ENCODE assay signal across 11 mouse cellular contexts in genomic region chr4:94523321-94523720, GRCm38 (mm10). TPM values are rescaled to one million over a fixed set of nuclear protein-coding genes. Genes with fewer than 3 reads are reported as not detected.
DNase-seq lines count a peak whose midpoint lies in the region; ATAC-seq and TF ChIP-seq lines count a peak whose summit lies in the region.
"Had no signal": no experiment of that assay in that cellular context is flagged by ENCODE, and none has a peak within 500 bp of the region (broad histone marks: within the 10 kb centered on the region; RNA-seq: fewer than 3 reads in every experiment).

No protein-coding gene starts in this region.

- TF ChIP-seq CTCF in lung, embryonic 14.5 days (IDR thresholded peaks at IDR 0.05; ENCODE audit: low read depth), result peak; percentile 48
- TF ChIP-seq CTCF in Patski (IDR thresholded peaks at IDR 0.05), result peak; percentile 22

- no peak for ATAC-seq in lung, embryonic 14.5 days (ENCODE audit: insufficient read depth)
- no peak for ATAC-seq in Patski

- H3K9ac ChIP-seq in lung, embryonic 14.5 days, result no peak overlapping the region
- H3K9ac ChIP-seq: lung, embryonic 15.5 days had no signal

- in situ Hi-C loops in Patski (cut with MboI; ENCODE audit: low pct_unique_long_range_greater_than_20kb), result loop anchor here (25.0 kb wide), 1 partner anchor 511 kb away; no protein-coding TSS in a partner anchor

- no peaks in the 10 kb centered on the region for H3K9me3 ChIP-seq in lung, embryonic 14.5 days (ENCODE audit: low read depth, low read length)
- H3K9me3 ChIP-seq: heart, embryonic 10.5 days; lung, embryonic 15.5 days had no signal

- no peaks in the 10 kb centered on the region for H3K27me3 ChIP-seq in lung, embryonic 14.5 days (ENCODE audit: insufficient read depth, low read length)
- H3K27me3 ChIP-seq in Patski, result no peaks in the 10 kb centered on the region
- H3K27me3 ChIP-seq: lung, embryonic 15.5 days had no signal

- H3K4me2 ChIP-seq in lung, embryonic 14.5 days, result no peak overlapping the region
- H3K4me2 ChIP-seq: lung, embryonic 15.5 days had no signal

- CTCF ChIA-PET in Patski (lab: Charles Lee), result no interaction called here

- H3K36me3 ChIP-seq in lung, embryonic 14.5 days (ENCODE audit: insufficient read depth), result 0 out of 2 replicates have a peak, but pooled peaks cover 7% of the 10 kb centered on the region
- H3K36me3 ChIP-seq: heart, embryonic 10.5 days; lung, embryonic 15.5 days had no signal

- peak; percentile 1 for DNase-seq in heart, adult 8-10 months (ENCODE audit: low spot score)
- DNase-seq in heart, postnatal 36 days, result no peak
- peak; percentile 55 for DNase-seq in lung, embryonic 14.5 days
- DNase-seq in lung, postnatal 14 days, result no peak
- no peak for DNase-seq in Patski (ENCODE audit: low read depth, low spot score)
- peak; percentile 14 for DNase-seq in retina, postnatal 1 day
- DNase-seq in testis, postnatal 14 days (ENCODE audit: low spot score), result no peak
- DNase-seq: kidney, adult 8-10 months; thymus, postnatal 4 days had no signal

- POLR2A ChIA-PET in Patski (lab: Charles Lee), result no interaction called here

- intact Hi-C loops in heart, postnatal 36 days (cut with DNase I), result no loop called here

- H3K27ac ChIP-seq in lung, embryonic 14.5 days (ENCODE audit: low read depth), result no peak overlapping the region
- H3K27ac ChIP-seq: heart, embryonic 10.5 days; lung, embryonic 15.5 days had no signal

- no peaks in the 10 kb centered on the region for H3K4me1 ChIP-seq in lung, embryonic 14.5 days (ENCODE audit: insufficient read depth)
- H3K4me1 ChIP-seq: heart, embryonic 10.5 days; lung, embryonic 15.5 days had no signal

- no peak overlapping the region for H3K4me3 ChIP-seq in lung, embryonic 14.5 days (ENCODE audit: low read depth, low read length)
- H3K4me3 ChIP-seq: heart, embryonic 10.5 days; lung, embryonic 15.5 days had no signal

RNA-seq across cellular contexts. Expression of gene Gm10306, which starts 33.0 kb away (rescaled TPM):
- not detected for total RNA-seq in heart, adult 8-10 months (2022)
- not detected for total RNA-seq in heart, postnatal 36 days (2021)
- not detected in 2 replicates for polyA plus RNA-seq in lung, embryonic 14.5 days (2014; fragmentation: Nextera tagmentation; extraction: Ambion mirVana)
- 0.14 TPM for polyA plus RNA-seq in Patski (2021)
- polyA plus RNA-seq: heart, embryonic 10.5 days; lung, embryonic 15.5 days had no signal

RNA-seq across cellular contexts. Expression of gene Caap1, which starts 33.3 kb away (rescaled TPM):
- 1 to 10 TPM; 3.4 to 4.4 (median 3.8) TPM for total RNA-seq in heart, adult 8-10 months (2022)
- 1 to 10 TPM; 3.4 to 4.1 TPM for total RNA-seq in heart, postnatal 36 days (2021)
- polyA plus RNA-seq in lung, embryonic 14.5 days (2014; fragmentation: Nextera tagmentation; extraction: Ambion mirVana), result 21.8 and 22.2 TPM in 2 replicates
- 9.7 TPM for polyA plus RNA-seq in Patski (2021)

Comparison
In these comparisons a context has a peak if more than half of its experiments do, and no peak if none do; other contexts are left out.
1. DNase-seq: peak in heart, adult 8-10 months (single experiment), lung, embryonic 14.5 days (single experiment) and retina, postnatal 1 day (single experiment); none in heart, postnatal 36 days (0 of 2), lung, postnatal 14 days (single experiment), Patski (single experiment) and testis, postnatal 14 days (single experiment).